Mouse (Mus musculus): Measurements from ENCODE around the gene Ezr. TPM values are rescaled to one million over a fixed set of nuclear protein-coding genes. Genes with fewer than 3 reads are reported as not detected.
A peak's percentile ranks its signal among the peaks of the same experiment; 100 is the strongest.
"Not testable (repeated sequence)": the region's sequence is repeated elsewhere in the genome, so short reads cannot be mapped to it uniquely, and the experiment has no call there.

Gene Ezr
- polyA plus RNA-seq, 1 experiment from 2014 or later, result 105 TPM

DNA sequence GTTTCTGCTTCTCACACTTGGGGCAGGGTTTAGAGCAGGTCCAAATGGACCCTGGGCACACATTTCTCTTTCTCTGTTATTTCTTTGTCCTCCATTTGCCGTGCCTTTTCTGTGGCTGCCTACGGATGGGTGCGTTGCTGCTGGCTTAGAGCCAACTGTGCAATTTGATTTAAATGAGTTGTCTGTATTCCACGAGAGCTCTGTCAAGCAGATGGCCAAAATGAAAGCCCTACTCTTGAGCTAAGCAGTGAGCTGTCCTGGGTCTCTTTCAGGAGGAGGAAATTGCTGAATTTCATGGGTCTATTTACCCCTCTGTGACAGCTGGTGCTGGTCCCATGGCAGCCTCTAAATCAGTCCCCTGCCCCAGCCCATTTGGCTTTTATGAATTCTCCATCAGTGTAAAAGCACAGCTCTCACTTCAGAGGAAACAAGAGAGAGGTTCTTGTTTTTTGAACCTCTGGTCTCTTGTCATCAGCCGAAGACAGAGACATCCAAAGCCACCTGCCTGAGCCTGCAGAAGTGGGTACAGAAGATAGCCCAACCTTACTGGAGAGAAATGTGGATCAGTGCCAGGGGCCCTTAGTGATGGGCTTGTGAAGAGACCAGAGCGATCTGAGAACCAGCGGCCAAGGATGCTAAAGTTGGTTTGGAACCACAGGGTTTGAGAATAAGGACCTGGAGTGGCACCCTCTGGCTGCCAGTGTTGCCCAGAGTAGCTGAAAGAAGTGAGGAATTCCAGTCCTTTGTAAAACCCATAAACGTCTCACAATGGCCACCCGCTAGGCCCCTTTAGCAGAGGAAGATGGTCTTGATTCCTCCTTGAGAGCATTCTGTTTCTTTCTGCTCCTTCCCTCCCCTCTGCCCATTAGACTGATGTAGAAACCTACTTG lies 79.0 kb downstream of the Ezr start:
- H3K9me3 ChIP-seq; H3K4me3 ChIP-seq; H3K4me2 ChIP-seq; H3K36me3 ChIP-seq; H3K27ac ChIP-seq (replicated peaks); H3K4me1 ChIP-seq; H3K27me3 ChIP-seq (replicated peaks); H3K9ac ChIP-seq; ATAC-seq (ENCODE audit: extremely low read depth, insufficient number of reproducible peaks, low FRiP score, low TSS enrichment): not testable (repeated sequence)
- WGBS, result 65% methylated on average over 9 of the region's 9 CpGs

DNA sequence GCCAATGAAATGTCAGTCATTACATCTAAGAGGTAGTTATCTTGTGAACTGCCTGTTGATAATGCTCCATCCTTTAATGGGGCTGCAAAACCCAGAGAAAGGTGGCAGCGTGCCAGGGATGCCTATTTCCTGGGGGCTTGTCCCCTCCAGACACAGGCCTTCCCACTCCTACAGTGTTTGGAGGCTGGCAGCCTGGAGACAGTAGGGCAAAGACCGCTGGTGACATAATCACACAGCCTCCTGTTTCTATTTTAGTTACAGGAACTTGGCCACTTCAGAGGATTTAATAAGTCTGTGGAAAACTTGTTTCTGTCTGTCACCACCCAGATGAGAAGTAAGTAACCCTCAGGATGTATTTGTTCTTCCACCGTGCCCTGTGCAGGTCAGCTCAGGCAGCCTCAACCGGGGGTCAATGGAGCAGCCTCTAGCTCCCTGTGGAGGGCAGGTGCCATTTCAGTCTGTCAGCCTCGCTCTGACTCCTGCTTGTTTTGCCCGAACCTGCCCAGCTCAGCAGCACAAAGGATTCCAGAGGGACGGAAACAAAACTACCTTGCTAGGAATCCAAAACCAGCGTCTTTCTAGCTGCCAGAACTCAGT lies 79.9 kb downstream of the Ezr start:
- not testable (repeated sequence) for H3K27me3 ChIP-seq (replicated peaks); H3K27ac ChIP-seq (replicated peaks); H3K4me1 ChIP-seq; H3K4me2 ChIP-seq; H3K36me3 ChIP-seq; H3K9ac ChIP-seq; H3K9me3 ChIP-seq; H3K4me3 ChIP-seq
- peak; percentile 23; the same call in 1 of the 2 replicates for ATAC-seq (ENCODE audit: extremely low read depth, insufficient number of reproducible peaks, low FRiP score, low TSS enrichment)
- 22% methylated on average over 3 of the region's 8 CpGs for WGBS

DNA sequence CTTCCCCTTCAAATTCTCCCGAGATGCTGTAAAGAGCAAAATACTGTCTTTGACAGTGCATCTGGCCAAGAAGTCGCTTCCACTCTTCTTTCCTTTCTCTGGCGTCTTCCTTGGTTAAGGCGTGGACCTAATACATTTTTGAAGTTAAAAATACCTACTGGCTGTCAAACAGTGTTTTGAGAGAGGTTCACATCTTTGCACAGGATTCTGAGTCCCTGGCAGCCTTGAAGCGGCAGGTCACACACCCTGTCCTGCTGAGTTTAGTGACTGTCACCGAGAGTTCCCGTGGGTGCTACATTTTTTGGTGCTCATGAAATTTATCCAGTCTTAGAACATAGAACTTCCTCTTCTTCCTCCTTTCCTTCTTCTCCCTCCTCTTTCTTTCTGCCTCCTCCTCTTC lies 82.5 kb downstream of the Ezr start:
- not testable (repeated sequence) for H3K27me3 ChIP-seq (replicated peaks); H3K4me1 ChIP-seq; H3K36me3 ChIP-seq; H3K27ac ChIP-seq (replicated peaks); ATAC-seq (ENCODE audit: extremely low read depth, insufficient number of reproducible peaks, low FRiP score, low TSS enrichment); H3K9me3 ChIP-seq; H3K4me3 ChIP-seq; H3K9ac ChIP-seq; H3K4me2 ChIP-seq
- WGBS, result 68% methylated on average over 4 of the region's 7 CpGs

DNA sequence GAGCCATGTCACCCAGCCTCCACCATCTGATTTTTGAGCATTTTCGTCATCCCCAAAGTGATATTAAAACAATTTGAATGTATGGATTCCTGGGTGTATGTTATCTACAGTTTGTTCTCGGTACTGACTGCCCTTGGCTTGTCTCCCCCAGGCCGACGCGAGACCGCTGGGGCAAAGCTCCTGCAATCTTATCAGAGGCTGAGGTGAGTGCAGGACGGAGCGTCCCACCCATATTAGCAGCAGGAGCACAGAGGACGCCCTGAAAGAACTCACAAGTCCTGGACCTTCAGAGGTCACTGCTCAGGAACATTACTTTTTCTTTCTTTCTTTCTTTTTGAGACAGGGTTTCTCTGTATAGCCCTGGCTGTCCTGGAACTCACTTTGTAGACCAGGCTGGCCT lies 83.1 kb downstream of the Ezr start:
- not testable (repeated sequence) for H3K36me3 ChIP-seq; ATAC-seq (ENCODE audit: extremely low read depth, insufficient number of reproducible peaks, low FRiP score, low TSS enrichment); H3K4me1 ChIP-seq; H3K9me3 ChIP-seq; H3K27me3 ChIP-seq (replicated peaks); H3K4me2 ChIP-seq; H3K9ac ChIP-seq; H3K4me3 ChIP-seq; H3K27ac ChIP-seq (replicated peaks)
- 36% methylated on average over 8 of the region's 9 CpGs for WGBS

DNA sequence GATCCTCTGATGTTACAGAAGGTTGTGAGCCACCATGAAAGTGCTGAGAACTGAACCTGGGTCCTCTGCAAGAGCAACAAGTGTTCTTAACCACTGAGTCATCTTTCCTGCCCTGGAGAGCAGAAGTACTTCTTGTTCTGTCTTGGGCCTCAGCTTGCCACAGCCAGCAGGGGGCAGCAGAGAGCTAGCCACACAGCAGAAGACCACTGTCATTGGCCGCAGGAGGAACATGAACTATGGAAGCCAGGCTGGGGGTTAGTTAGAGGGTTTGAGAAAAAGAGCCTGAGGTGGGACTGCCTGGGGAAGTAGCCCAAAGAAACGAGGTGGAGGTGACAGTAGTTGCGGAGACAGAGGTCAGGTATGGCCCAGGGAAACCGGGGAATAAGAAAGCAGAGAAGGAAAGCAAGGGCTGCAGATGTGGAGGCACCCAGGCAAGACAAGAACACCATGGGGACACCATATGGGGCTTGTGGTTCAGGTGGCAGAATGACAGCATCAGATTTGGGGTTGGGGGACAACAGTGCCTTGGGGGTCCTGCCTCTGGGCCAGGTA lies 85.3 kb downstream of the Ezr start:
- WGBS, result 35% methylated on average over 4 of the region's 4 CpGs
- H3K9me3 ChIP-seq; H3K27ac ChIP-seq (replicated peaks); ATAC-seq (ENCODE audit: extremely low read depth, insufficient number of reproducible peaks, low FRiP score, low TSS enrichment); H3K27me3 ChIP-seq (replicated peaks); H3K36me3 ChIP-seq; H3K4me3 ChIP-seq; H3K4me2 ChIP-seq; H3K4me1 ChIP-seq; H3K9ac ChIP-seq: not testable (repeated sequence)

DNA sequence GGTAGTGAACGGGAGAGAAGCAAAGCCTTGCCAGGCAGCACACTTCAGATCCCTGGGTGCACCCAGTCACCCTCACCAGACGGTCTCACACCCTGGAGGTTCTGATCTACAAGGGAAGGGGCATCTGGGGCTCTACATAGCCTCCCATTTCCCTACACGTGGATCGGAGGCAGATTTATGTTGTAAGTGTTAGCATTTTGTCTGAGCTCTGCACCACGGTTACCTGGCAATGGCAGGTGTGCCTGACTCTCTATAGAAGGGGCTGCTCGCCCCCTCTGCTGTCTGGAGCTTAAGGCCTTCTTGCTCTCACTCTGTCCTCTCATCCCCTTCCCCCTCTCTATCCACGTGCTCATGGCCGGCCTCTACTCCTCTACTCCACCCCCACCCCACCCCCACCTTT lies 86.1 kb downstream of the Ezr start:
- not testable (repeated sequence) for H3K27ac ChIP-seq (replicated peaks); H3K9ac ChIP-seq; ATAC-seq (ENCODE audit: extremely low read depth, insufficient number of reproducible peaks, low FRiP score, low TSS enrichment); H3K4me1 ChIP-seq; H3K4me3 ChIP-seq; H3K9me3 ChIP-seq; H3K4me2 ChIP-seq; H3K36me3 ChIP-seq; H3K27me3 ChIP-seq (replicated peaks)
- 54% methylated on average over 8 of the region's 8 CpGs for WGBS

DNA sequence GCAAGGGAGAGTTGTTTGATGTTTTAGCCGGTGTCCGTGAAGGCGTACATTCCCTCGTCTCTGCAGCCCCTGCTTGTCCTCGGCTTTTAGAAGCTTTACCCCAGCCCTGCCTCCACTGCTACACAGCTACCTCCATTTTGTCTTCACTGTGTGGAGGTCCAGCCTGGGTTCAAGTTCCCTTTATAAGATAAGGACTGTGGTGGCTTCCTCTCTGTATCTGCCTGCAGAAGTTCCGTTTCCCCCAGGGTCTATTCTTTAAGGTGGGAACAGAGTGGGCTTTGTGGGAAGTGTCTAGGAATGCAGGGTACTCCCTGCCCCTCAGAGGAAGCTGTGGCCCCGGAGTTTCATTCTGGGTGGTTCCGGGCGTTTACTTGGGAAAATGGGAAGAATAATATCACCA lies 86.9 kb downstream of the Ezr start:
- 68% methylated on average over 9 of the region's 9 CpGs for WGBS

DNA sequence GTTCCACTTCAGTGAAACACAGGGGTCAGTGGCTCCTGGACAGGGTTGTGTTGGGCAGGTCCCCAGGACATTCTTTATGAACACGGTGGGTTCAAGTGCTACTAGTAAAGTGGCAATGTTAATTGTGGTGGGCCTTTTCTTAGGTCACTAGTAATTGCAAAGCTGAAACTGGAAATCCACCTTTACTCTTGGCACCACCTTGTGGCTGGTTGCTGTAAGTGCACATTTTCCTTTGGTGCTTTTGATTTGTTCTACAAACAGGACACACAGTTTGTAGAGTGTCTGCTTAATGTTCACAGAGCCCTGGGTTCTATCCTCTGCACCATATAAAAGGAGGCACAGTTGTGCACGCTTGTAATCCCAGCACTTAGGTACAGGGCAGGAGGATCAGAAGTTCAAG lies 91.0 kb downstream of the Ezr start:
- H3K9ac ChIP-seq, result not testable (repeated sequence)
- WGBS, result 6% methylated on average over 2 of the region's 2 CpGs

More for the DNA sequence above, 86.9 kb downstream of the Ezr start:
- H3K36me3 ChIP-seq; H3K9me3 ChIP-seq; H3K27me3 ChIP-seq (replicated peaks); H3K4me1 ChIP-seq; H3K9ac ChIP-seq; H3K4me2 ChIP-seq; H3K27ac ChIP-seq (replicated peaks); H3K4me3 ChIP-seq; ATAC-seq (ENCODE audit: extremely low read depth, insufficient number of reproducible peaks, low FRiP score, low TSS enrichment): not testable (repeated sequence)

DNA sequence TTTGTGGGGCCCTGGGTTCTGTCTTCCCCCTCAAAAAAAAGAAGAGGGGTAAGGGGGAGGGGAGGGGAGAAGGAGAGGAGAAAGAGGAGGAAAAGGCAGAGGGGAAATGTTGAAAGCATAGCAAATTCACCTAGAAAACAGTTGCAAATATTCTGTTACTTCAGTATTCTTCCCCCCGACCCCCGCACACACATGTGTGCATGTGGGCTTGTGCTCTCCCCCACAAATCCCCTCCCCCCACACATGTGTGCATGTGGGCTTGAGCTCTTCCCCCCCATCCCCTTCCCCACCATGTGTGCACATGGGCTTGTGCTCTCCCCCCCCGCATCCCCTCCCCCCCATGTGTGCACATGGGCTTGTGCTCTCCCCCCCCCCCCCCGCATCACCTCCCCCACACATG lies 93.2 kb downstream of the Ezr start:
- 70% methylated on average over 2 of the region's 4 CpGs for WGBS

More for the DNA sequence above, 91.0 kb downstream of the Ezr start:
- not testable (repeated sequence) for H3K4me2 ChIP-seq; H3K27me3 ChIP-seq (replicated peaks); H3K27ac ChIP-seq (replicated peaks); H3K4me3 ChIP-seq; H3K4me1 ChIP-seq; H3K36me3 ChIP-seq; H3K9me3 ChIP-seq; ATAC-seq (ENCODE audit: extremely low read depth, insufficient number of reproducible peaks, low FRiP score, low TSS enrichment)

More for the DNA sequence above, 93.2 kb downstream of the Ezr start:
- H3K4me1 ChIP-seq; H3K9ac ChIP-seq; H3K36me3 ChIP-seq; H3K4me3 ChIP-seq; H3K9me3 ChIP-seq; ATAC-seq (ENCODE audit: extremely low read depth, insufficient number of reproducible peaks, low FRiP score, low TSS enrichment); H3K27ac ChIP-seq (replicated peaks); H3K27me3 ChIP-seq (replicated peaks); H3K4me2 ChIP-seq: not testable (repeated sequence)

Other genes with a start within 250 kb of the Ezr start
- gene Dynlt1c, start 181.1 kb downstream of the Ezr start, polyA plus RNA-seq (2015; fragmentation: Nextera tagmentation; extraction: Ambion mirVana), result 24.4 and 26.6 TPM in 2 replicates
- gene Dynlt1f, start 126.9 kb downstream of the Ezr start, polyA plus RNA-seq (2015; fragmentation: Nextera tagmentation; extraction: Ambion mirVana), result 213 and 235 TPM in 2 replicates
- not detected in 2 replicates for gene Sytl3, start 123.7 kb downstream of the Ezr start, polyA plus RNA-seq (2015; fragmentation: Nextera tagmentation; extraction: Ambion mirVana)
- 52.5 and 57.9 TPM in 2 replicates for gene Rsph3b, start 165.9 kb upstream of the Ezr start, polyA plus RNA-seq (2015; fragmentation: Nextera tagmentation; extraction: Ambion mirVana)
- 26.5 and 27.6 TPM in 2 replicates for gene Tagap1, start 178.4 kb upstream of the Ezr start, polyA plus RNA-seq (2015; fragmentation: Nextera tagmentation; extraction: Ambion mirVana)
- gene Rnaset2b, start 187.8 kb upstream of the Ezr start, polyA plus RNA-seq (2015; fragmentation: Nextera tagmentation; extraction: Ambion mirVana), result 245 and 276 TPM in 2 replicates
- gene Gm49721, start 196.1 kb upstream of the Ezr start, polyA plus RNA-seq (2015; fragmentation: Nextera tagmentation; extraction: Ambion mirVana), result 0.13 and 0.17 TPM in 2 replicates
- gene Gm1604a, start 242.8 kb upstream of the Ezr start, polyA plus RNA-seq (2015; fragmentation: Nextera tagmentation; extraction: Ambion mirVana), result not detected in 2 replicates

All from heart, embryonic 13.5 days (tissue).